14 mouse cellular contexts compared by ENCODE assay signal in the genomic region with DNA sequence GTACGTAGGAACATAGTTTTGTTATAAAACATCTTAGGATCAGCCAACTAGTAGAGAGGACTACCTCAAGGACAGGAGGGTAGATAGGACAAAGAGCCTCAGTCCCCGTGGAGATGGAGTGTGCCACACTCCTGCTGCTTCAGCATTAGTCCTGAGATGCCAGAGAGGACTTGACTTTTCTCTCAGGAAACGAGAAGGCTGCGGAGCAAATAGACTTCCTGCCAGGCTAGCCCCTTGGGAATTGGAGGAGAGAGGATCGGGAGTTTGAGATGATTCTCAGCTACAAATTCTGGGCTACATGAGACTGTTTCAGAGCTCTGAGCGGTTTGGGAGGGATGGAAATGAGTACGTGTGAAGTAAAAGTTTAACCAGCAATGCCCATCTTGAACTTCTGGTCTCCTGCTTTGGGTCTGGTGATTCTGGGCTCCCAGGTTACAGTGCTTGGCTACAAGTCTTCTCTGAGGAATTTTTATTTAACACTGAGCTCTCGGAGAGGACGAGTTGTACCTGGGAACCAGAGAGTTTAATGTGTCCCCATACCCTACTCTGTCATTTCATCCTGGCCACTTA. TPM values are rescaled to one million over a fixed set of nuclear protein-coding genes. Genes with fewer than 3 reads are reported as not detected.
"Had no signal": no experiment of that assay in that cellular context is flagged by ENCODE, and none has a peak within 500 bp of the region (broad histone marks: within the 10 kb centered on the region; RNA-seq: fewer than 3 reads in every experiment).

No protein-coding gene starts in this region.

- H3K27me3 ChIP-seq: limb, embryonic 13.5 days; liver, embryonic 15.5 days; lung, embryonic 15.5 days; midbrain, embryonic 12.5 days; stomach, embryonic 15.5 days had no signal

- H3K4me1 ChIP-seq: limb, embryonic 13.5 days; liver, embryonic 15.5 days; lung, embryonic 15.5 days; midbrain, embryonic 12.5 days; stomach, embryonic 15.5 days had no signal

- H3K27ac ChIP-seq: layer of hippocampus, adult 2 months; limb, embryonic 13.5 days; liver, embryonic 15.5 days; lung, embryonic 15.5 days; midbrain, embryonic 12.5 days; stomach, embryonic 15.5 days had no signal

- DNase-seq: left cerebral cortex, postnatal 4 days; lung, postnatal 14 days; right cerebral cortex, postnatal 14 days; thymus, adult 2 months; thymus, postnatal 25 days had no signal

- H3K9me3 ChIP-seq: liver, embryonic 15.5 days; lung, embryonic 15.5 days; midbrain, embryonic 12.5 days; stomach, embryonic 15.5 days had no signal

- H3K9ac ChIP-seq: limb, embryonic 13.5 days; liver, embryonic 15.5 days; lung, embryonic 15.5 days; midbrain, embryonic 12.5 days; stomach, embryonic 15.5 days had no signal

- ATAC-seq: inflammation-experienced regulatory T-cells, adult 6 months had no signal

- H3K4me3 ChIP-seq: layer of hippocampus, adult 2 months; limb, embryonic 13.5 days; liver, embryonic 15.5 days; lung, embryonic 15.5 days; midbrain, embryonic 12.5 days; stomach, embryonic 15.5 days had no signal

- H3K4me2 ChIP-seq: limb, embryonic 13.5 days; liver, embryonic 11.5 days; liver, embryonic 15.5 days; lung, embryonic 15.5 days; midbrain, embryonic 12.5 days; stomach, embryonic 15.5 days had no signal

RNA-seq across cellular contexts. Expression of a gene that starts 59.2 kb away (rescaled TPM):
- total RNA-seq: megakaryocyte-erythroid progenitor cell, adult 5-6 weeks had no signal
